Mouse (Mus musculus): ENCODE data around the gene Exo1. TPM values are rescaled to one million over a fixed set of nuclear protein-coding genes. Genes with fewer than 3 reads are reported as not detected.
A peak's percentile ranks its signal among the peaks of the same experiment; 100 is the strongest.

Exo1 gene
- polyA plus RNA-seq, 1 experiment from 2014 or later, result 48.4 TPM

GRCm38 (mm10) chr1:175913728-175914303 is 33.4 kb downstream of the Exo1 start:
- WGBS, result 79% methylated on average over 5 of the region's 5 CpGs
- no peak for ATAC-seq (ENCODE audit: insufficient number of reproducible peaks, low FRiP score, low TSS enrichment, low read depth)
- H3K36me3 ChIP-seq, result peaks cover 14% of the 10 kb centered on the region
- no peaks in the 10 kb centered on the region for H3K27me3 ChIP-seq
- H3K4me1 ChIP-seq, result no peaks in the 10 kb centered on the region
- H3K27ac ChIP-seq, result no peak overlapping the region
- no peak overlapping the region for H3K4me3 ChIP-seq
- no peak overlapping the region for H3K4me2 ChIP-seq
- H3K9ac ChIP-seq, result no peak overlapping the region
- H3K9me3 ChIP-seq, result no peaks in the 10 kb centered on the region

- no peaks in the 10 kb centered on the region for H3K4me1 ChIP-seq
- no peak within 1 kb of the TSS for H3K27ac ChIP-seq
- no peak within 1 kb of the TSS for H3K4me3 ChIP-seq
- no peaks in the 10 kb centered on the region for H3K9me3 ChIP-seq
- 86% methylated on average over 9 of the region's 9 CpGs for WGBS
- H3K9ac ChIP-seq, result no peak within 1 kb of the TSS
- ATAC-seq (ENCODE audit: insufficient number of reproducible peaks, low FRiP score, low TSS enrichment, low read depth), result no peak
- H3K4me2 ChIP-seq, result no peak within 1 kb of the TSS
- H3K27me3 ChIP-seq, result no peaks in the 10 kb centered on the region
- H3K36me3 ChIP-seq, result no peaks in the 10 kb centered on the region
Observed at GRCm38 (mm10) chr1:175920029-175920428, 39.6 kb downstream of the Exo1 start, which contains the start of gene Gm38100. Gene Gm38100 (plus strand): TSS chr1:175920329.

GRCm38 (mm10) chr1:175921091-175921490 is 40.7 kb downstream of the Exo1 start:
- Histone ChIP-seq H3K4me2 (no peak overlapping the region), H3K36me3 (no peaks in the 10 kb centered on the region), H3K27me3 (no peaks in the 10 kb centered on the region), H3K9ac (no peak overlapping the region), H3K27ac (no peak overlapping the region), H3K4me1 (no peaks in the 10 kb centered on the region), H3K9me3 (no peaks in the 10 kb centered on the region), H3K4me3 (no peak overlapping the region)
- WGBS, result 94% methylated on average over 8 of the region's 8 CpGs
- no peak for ATAC-seq (ENCODE audit: insufficient number of reproducible peaks, low FRiP score, low TSS enrichment, low read depth)

GRCm38 (mm10) chr1:175923848-175924787 is 43.7 kb downstream of the Exo1 start:
- Histone ChIP-seq H3K27me3 (no peaks in the 10 kb centered on the region), H3K4me1 (no peaks in the 10 kb centered on the region), H3K27ac (no peak overlapping the region), H3K9me3 (no peaks in the 10 kb centered on the region), H3K36me3 (no peaks in the 10 kb centered on the region), H3K4me2 (no peak overlapping the region), H3K9ac (no peak overlapping the region), H3K4me3 (no peak overlapping the region)
- no peak for ATAC-seq (ENCODE audit: insufficient number of reproducible peaks, low FRiP score, low TSS enrichment, low read depth)
- 47% methylated on average over 7 of the region's 7 CpGs for WGBS

GRCm38 (mm10) chr1:175931391-175931790 is 51.0 kb downstream of the Exo1 start:
- no peaks in the 10 kb centered on the region for H3K27me3 ChIP-seq
- no peak overlapping the region for H3K27ac ChIP-seq
- no peaks in the 10 kb centered on the region for H3K36me3 ChIP-seq
- no peak overlapping the region for H3K9ac ChIP-seq
- H3K4me2 ChIP-seq, result no peak overlapping the region
- no peak for ATAC-seq (ENCODE audit: insufficient number of reproducible peaks, low FRiP score, low TSS enrichment, low read depth)
- H3K9me3 ChIP-seq, result no peaks in the 10 kb centered on the region
- 77% methylated on average over 5 of the region's 5 CpGs for WGBS
- H3K4me1 ChIP-seq, result 0 out of 2 replicates have a peak, but pooled peaks cover 3% of the 10 kb centered on the region
- H3K4me3 ChIP-seq, result no peak overlapping the region

GRCm38 (mm10) chr1:175936282-175936737 is 55.9 kb downstream of the Exo1 start:
- Histone ChIP-seq H3K27me3 (no peaks in the 10 kb centered on the region), H3K36me3 (no peaks in the 10 kb centered on the region), H3K4me3 (no peak overlapping the region), H3K4me1 (0 out of 2 replicates have a peak, but pooled peaks cover 3% of the 10 kb centered on the region), H3K9me3 (no peaks in the 10 kb centered on the region), H3K4me2 (peak overlapping the region; percentile 39; the same call in 1 of the 2 replicates), H3K27ac (no peak overlapping the region), H3K9ac (no peak overlapping the region)
- WGBS, result 9% methylated on average over 11 of the region's 11 CpGs
- ATAC-seq (ENCODE audit: insufficient number of reproducible peaks, low FRiP score, low TSS enrichment, low read depth), result peak; percentile 61; the same call in 1 of the 2 replicates

GRCm38 (mm10) chr1:175938731-175939130 is 58.4 kb downstream of the Exo1 start:
- no peaks in the 10 kb centered on the region for H3K9me3 ChIP-seq
- no peak for ATAC-seq (ENCODE audit: insufficient number of reproducible peaks, low FRiP score, low TSS enrichment, low read depth)
- no peaks in the 10 kb centered on the region for H3K36me3 ChIP-seq
- H3K27ac ChIP-seq, result no peak overlapping the region
- H3K4me2 ChIP-seq, result no peak overlapping the region
- H3K4me1 ChIP-seq, result 0 out of 2 replicates have a peak, but pooled peaks cover 3% of the 10 kb centered on the region
- H3K4me3 ChIP-seq, result no peak overlapping the region
- H3K9ac ChIP-seq, result no peak overlapping the region
- WGBS, result 78% methylated on average over 3 of the region's 3 CpGs
- no peaks in the 10 kb centered on the region for H3K27me3 ChIP-seq

- no peaks in the 10 kb centered on the region for H3K9me3 ChIP-seq
- no peaks in the 10 kb centered on the region for H3K36me3 ChIP-seq
- H3K4me1 ChIP-seq, result no peaks in the 10 kb centered on the region
- H3K27me3 ChIP-seq, result no peaks in the 10 kb centered on the region
- no peak overlapping the region for H3K4me2 ChIP-seq
- 85% methylated on average over 7 of the region's 7 CpGs for WGBS
- no peak overlapping the region for H3K27ac ChIP-seq
- no peak for ATAC-seq (ENCODE audit: insufficient number of reproducible peaks, low FRiP score, low TSS enrichment, low read depth)
- no peak overlapping the region for H3K9ac ChIP-seq
- H3K4me3 ChIP-seq, result no peak overlapping the region
Observed at GRCm38 (mm10) chr1:175943168-175943567, 62.8 kb downstream of the Exo1 start.

- no peaks in the 10 kb centered on the region for H3K4me1 ChIP-seq
- no peaks in the 10 kb centered on the region for H3K9me3 ChIP-seq
- 64% methylated on average over 4 of the region's 4 CpGs for WGBS
- H3K27me3 ChIP-seq, result no peaks in the 10 kb centered on the region
- H3K9ac ChIP-seq, result no peak overlapping the region
- H3K4me3 ChIP-seq, result no peak overlapping the region
- H3K4me2 ChIP-seq, result no peak overlapping the region
- no peaks in the 10 kb centered on the region for H3K36me3 ChIP-seq
- ATAC-seq (ENCODE audit: insufficient number of reproducible peaks, low FRiP score, low TSS enrichment, low read depth), result no peak
- no peak overlapping the region for H3K27ac ChIP-seq
Observed at GRCm38 (mm10) chr1:175946718-175947315, 66.4 kb downstream of the Exo1 start.

- Histone ChIP-seq H3K36me3 (no peaks in the 10 kb centered on the region), H3K4me1 (no peaks in the 10 kb centered on the region), H3K4me3 (no peak overlapping the region), H3K9me3 (no peaks in the 10 kb centered on the region), H3K4me2 (no peak overlapping the region), H3K9ac (no peak overlapping the region), H3K27ac (no peak overlapping the region), H3K27me3 (no peaks in the 10 kb centered on the region)
- 37% methylated on average over 3 of the region's 3 CpGs for WGBS
- ATAC-seq (ENCODE audit: insufficient number of reproducible peaks, low FRiP score, low TSS enrichment, low read depth), result no peak
Observed at GRCm38 (mm10) chr1:175950421-175950820, 70.0 kb downstream of the Exo1 start.

GRCm38 (mm10) chr1:175950851-175951250 is 70.5 kb downstream of the Exo1 start:
- no peaks in the 10 kb centered on the region for H3K27me3 ChIP-seq
- H3K36me3 ChIP-seq, result no peaks in the 10 kb centered on the region
- WGBS, result 80% methylated on average over 2 of the region's 2 CpGs
- H3K9me3 ChIP-seq, result no peaks in the 10 kb centered on the region
- H3K27ac ChIP-seq, result no peak overlapping the region
- no peak overlapping the region for H3K4me3 ChIP-seq
- ATAC-seq (ENCODE audit: insufficient number of reproducible peaks, low FRiP score, low TSS enrichment, low read depth), result no peak
- no peaks in the 10 kb centered on the region for H3K4me1 ChIP-seq
- no peak overlapping the region for H3K4me2 ChIP-seq
- H3K9ac ChIP-seq, result no peak overlapping the region

GRCm38 (mm10) chr1:175961786-175962185 is 81.4 kb downstream of the Exo1 start:
- Histone ChIP-seq H3K4me2 (no peak overlapping the region), H3K27ac (no peak overlapping the region), H3K9ac (no peak overlapping the region), H3K27me3 (no peaks in the 10 kb centered on the region), H3K4me1 (no peaks in the 10 kb centered on the region), H3K36me3 (no peaks in the 10 kb centered on the region), H3K4me3 (no peak overlapping the region), H3K9me3 (no peaks in the 10 kb centered on the region)
- 82% methylated on average over 2 of the region's 2 CpGs for WGBS
- no peak for ATAC-seq (ENCODE audit: insufficient number of reproducible peaks, low FRiP score, low TSS enrichment, low read depth)
